Mouse (Mus musculus): ENCODE data around the gene Nfasc. TPM values are rescaled to one million over a fixed set of nuclear protein-coding genes. Genes with fewer than 3 reads are reported as not detected.

The Nfasc gene
- polyA plus RNA-seq, 1 experiment: 0.01 TPM

GRCm38 (mm10) chr1:132654769-132655168 lies 86.8 kb downstream of the Nfasc start:
- H3K9me3 ChIP-seq: no peaks in the 10 kb centered on the region
- H3K4me3 ChIP-seq (replicated peaks): no peak overlapping the region
- no peak for TF ChIP-seq GATA1 (IDR thresholded peaks at IDR 0.05; ENCODE audit: borderline replicate concordance, low read length)
- TF ChIP-seq FLI1 (IDR thresholded peaks at IDR 0.05; ENCODE audit: low read length): no peak
- peaks cover 64% of the 10 kb centered on the region for H3K27me3 ChIP-seq (replicated peaks)
- no peaks in the 10 kb centered on the region for H3K4me1 ChIP-seq
- H3K36me3 ChIP-seq (replicated peaks; ENCODE audit: low read length): no peaks in the 10 kb centered on the region

GRCm38 (mm10) chr1:132653841-132654457 lies 87.6 kb downstream of the Nfasc start:
- Histone ChIP-seq H3K4me1 (no peaks in the 10 kb centered on the region), H3K9me3 (no peaks in the 10 kb centered on the region), H3K27me3 (replicated peaks) (peaks cover 59% of the 10 kb centered on the region), H3K36me3 (replicated peaks; ENCODE audit: low read length) (no peaks in the 10 kb centered on the region), H3K4me3 (replicated peaks) (no peak overlapping the region)
- no peak for TF ChIP-seq GATA1 (IDR thresholded peaks at IDR 0.05; ENCODE audit: borderline replicate concordance, low read length)
- no peak for TF ChIP-seq FLI1 (IDR thresholded peaks at IDR 0.05; ENCODE audit: low read length)

GRCm38 (mm10) chr1:132653161-132653560 lies 88.4 kb downstream of the Nfasc start:
- Histone ChIP-seq H3K9me3 (no peaks in the 10 kb centered on the region), H3K27me3 (replicated peaks) (peaks cover 58% of the 10 kb centered on the region), H3K36me3 (replicated peaks; ENCODE audit: low read length) (no peaks in the 10 kb centered on the region), H3K4me3 (replicated peaks) (no peak overlapping the region), H3K4me1 (no peaks in the 10 kb centered on the region)
- TF ChIP-seq FLI1 (IDR thresholded peaks at IDR 0.05; ENCODE audit: low read length) (no peak), GATA1 (IDR thresholded peaks at IDR 0.05; ENCODE audit: borderline replicate concordance, low read length) (no peak)

DNA sequence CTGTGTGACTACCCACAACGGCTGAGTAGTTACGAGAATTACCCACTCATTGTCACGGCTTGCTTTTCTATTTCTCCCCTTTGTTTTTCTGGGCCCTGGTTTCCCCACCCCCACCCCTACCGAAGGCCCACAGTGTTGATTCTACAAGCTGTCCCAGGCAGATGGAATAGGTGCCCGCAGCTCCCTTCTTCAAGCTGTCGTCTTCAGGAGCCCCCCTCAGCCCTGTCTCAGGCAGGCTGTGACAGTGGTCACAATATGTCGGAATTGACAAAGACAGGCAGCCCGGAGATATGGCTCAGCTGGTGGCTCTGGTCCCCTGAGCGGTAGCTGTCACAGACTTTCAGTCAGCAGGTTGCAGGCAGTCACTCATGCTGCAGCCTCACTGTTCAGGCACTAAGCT lies 90.9 kb downstream of the Nfasc start:
- TF ChIP-seq FLI1 (IDR thresholded peaks at IDR 0.05; ENCODE audit: low read length): no peak
- TF ChIP-seq GATA1 (IDR thresholded peaks at IDR 0.05; ENCODE audit: borderline replicate concordance, low read length): no peak
- no peaks in the 10 kb centered on the region for H3K4me1 ChIP-seq
- H3K9me3 ChIP-seq: no peaks in the 10 kb centered on the region
- peaks cover 50% of the 10 kb centered on the region for H3K27me3 ChIP-seq (replicated peaks)
- H3K36me3 ChIP-seq (replicated peaks; ENCODE audit: low read length): no peaks in the 10 kb centered on the region
- H3K4me3 ChIP-seq (replicated peaks): no peak overlapping the region

- Histone ChIP-seq H3K27me3 (replicated peaks) (peaks cover 36% of the 10 kb centered on the region), H3K4me1 (no peaks in the 10 kb centered on the region), H3K36me3 (replicated peaks; ENCODE audit: low read length) (no peaks in the 10 kb centered on the region), H3K4me3 (replicated peaks) (no peak overlapping the region), H3K9me3 (no peaks in the 10 kb centered on the region)
- TF ChIP-seq GATA1 (IDR thresholded peaks at IDR 0.05; ENCODE audit: borderline replicate concordance, low read length): no peak
- no peak for TF ChIP-seq FLI1 (IDR thresholded peaks at IDR 0.05; ENCODE audit: low read length)
Observed at GRCm38 (mm10) chr1:132647958-132648357, 93.6 kb downstream of the Nfasc start.

DNA sequence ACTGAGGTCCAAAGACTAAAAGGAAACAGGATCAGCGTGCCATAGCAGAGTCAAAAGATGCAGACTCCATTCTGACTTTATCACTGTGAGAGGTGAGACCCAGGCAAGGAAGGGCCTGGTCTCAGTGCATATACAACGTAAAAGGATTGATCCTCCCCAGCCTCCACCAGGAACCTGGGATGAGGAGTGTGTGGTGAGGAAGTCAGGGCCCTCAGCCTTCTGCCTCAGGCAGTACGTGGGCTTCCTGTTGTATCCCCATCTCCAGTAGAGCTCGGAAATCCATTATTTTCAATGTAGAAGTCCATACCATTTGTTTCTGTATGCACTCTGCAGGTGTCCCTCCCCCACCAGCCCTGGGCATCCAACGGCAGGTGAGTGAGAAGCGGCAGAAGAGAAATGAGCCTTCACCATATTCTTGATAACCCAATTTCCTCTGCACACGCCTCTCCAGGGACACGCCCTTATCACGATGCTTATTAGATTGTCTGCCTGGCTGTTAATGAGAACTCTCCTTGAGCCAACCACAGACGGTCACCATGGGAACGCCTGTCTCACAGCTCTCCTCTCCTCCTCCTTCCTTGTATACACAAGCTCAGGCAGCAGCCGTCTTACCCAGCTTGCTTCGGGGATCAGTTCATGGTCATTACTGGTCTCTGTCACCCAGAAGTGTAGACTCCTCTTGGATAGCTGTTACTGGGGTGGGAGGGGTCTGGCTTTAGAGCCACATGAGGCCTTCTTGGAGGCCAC lies 100.4 kb downstream of the Nfasc start:
- peaks cover 59% of the 10 kb centered on the region for H3K27me3 ChIP-seq (replicated peaks)
- no peaks in the 10 kb centered on the region for H3K4me1 ChIP-seq
- no peak overlapping the region for H3K4me3 ChIP-seq (replicated peaks)
- H3K36me3 ChIP-seq (replicated peaks; ENCODE audit: low read length): no peaks in the 10 kb centered on the region
- TF ChIP-seq GATA1 (IDR thresholded peaks at IDR 0.05; ENCODE audit: borderline replicate concordance, low read length) (no peak), FLI1 (IDR thresholded peaks at IDR 0.05; ENCODE audit: low read length) (no peak)
- H3K9me3 ChIP-seq: no peaks in the 10 kb centered on the region

DNA sequence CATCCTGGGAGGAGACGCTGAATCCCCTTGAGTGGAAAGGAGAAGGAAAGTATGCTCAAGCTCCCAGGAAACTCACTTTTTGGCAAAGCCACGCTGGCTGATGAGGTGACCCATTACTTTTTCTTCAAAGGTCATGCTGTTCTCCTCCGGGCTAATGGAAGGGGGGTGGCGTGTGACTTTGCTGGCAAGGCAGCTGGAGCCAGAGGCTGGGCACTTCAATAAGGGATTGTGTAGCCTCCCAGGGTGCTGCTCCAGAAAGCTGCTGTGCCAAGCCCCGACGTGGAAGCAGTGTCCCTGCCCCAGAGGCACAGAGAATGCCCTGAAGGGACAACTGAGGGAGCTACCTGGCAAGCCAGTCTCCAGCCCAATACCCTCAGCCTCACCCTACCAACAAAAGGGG lies 101.3 kb downstream of the Nfasc start:
- Histone ChIP-seq H3K4me1 (no peaks in the 10 kb centered on the region), H3K9me3 (no peaks in the 10 kb centered on the region), H3K4me3 (replicated peaks) (no peak overlapping the region), H3K27me3 (replicated peaks) (peaks cover 67% of the 10 kb centered on the region), H3K36me3 (replicated peaks; ENCODE audit: low read length) (no peaks in the 10 kb centered on the region)
- no peak for TF ChIP-seq GATA1 (IDR thresholded peaks at IDR 0.05; ENCODE audit: borderline replicate concordance, low read length)
- TF ChIP-seq FLI1 (IDR thresholded peaks at IDR 0.05; ENCODE audit: low read length): no peak

GRCm38 (mm10) chr1:132637346-132637745 lies 104.3 kb downstream of the Nfasc start:
- Histone ChIP-seq H3K9me3 (no peaks in the 10 kb centered on the region), H3K36me3 (replicated peaks; ENCODE audit: low read length) (no peaks in the 10 kb centered on the region), H3K4me1 (no peaks in the 10 kb centered on the region), H3K4me3 (replicated peaks) (no peak overlapping the region), H3K27me3 (replicated peaks) (peaks cover 80% of the 10 kb centered on the region)
- TF ChIP-seq FLI1 (IDR thresholded peaks at IDR 0.05; ENCODE audit: low read length): no peak
- no peak for TF ChIP-seq GATA1 (IDR thresholded peaks at IDR 0.05; ENCODE audit: borderline replicate concordance, low read length)

GRCm38 (mm10) chr1:132629611-132630370 lies 111.8 kb downstream of the Nfasc start:
- TF ChIP-seq FLI1 (IDR thresholded peaks at IDR 0.05; ENCODE audit: low read length) (no peak), GATA1 (IDR thresholded peaks at IDR 0.05; ENCODE audit: borderline replicate concordance, low read length) (no peak)
- Histone ChIP-seq H3K36me3 (replicated peaks; ENCODE audit: low read length) (no peaks in the 10 kb centered on the region), H3K9me3 (no peaks in the 10 kb centered on the region), H3K4me1 (no peaks in the 10 kb centered on the region), H3K27me3 (replicated peaks) (peaks cover 75% of the 10 kb centered on the region), H3K4me3 (replicated peaks) (no peak overlapping the region)

GRCm38 (mm10) chr1:132628599-132628998 lies 113.0 kb downstream of the Nfasc start:
- TF ChIP-seq GATA1 (IDR thresholded peaks at IDR 0.05; ENCODE audit: borderline replicate concordance, low read length) (no peak), FLI1 (IDR thresholded peaks at IDR 0.05; ENCODE audit: low read length) (no peak)
- Histone ChIP-seq H3K27me3 (replicated peaks) (peaks cover 76% of the 10 kb centered on the region), H3K4me3 (replicated peaks) (no peak overlapping the region), H3K36me3 (replicated peaks; ENCODE audit: low read length) (no peaks in the 10 kb centered on the region), H3K9me3 (no peaks in the 10 kb centered on the region), H3K4me1 (no peaks in the 10 kb centered on the region)

Data from megakaryocyte, embryonic 14.5 days (primary cell).